ENCODE assay signal across 23 mouse cellular contexts in genomic region chr2:91630384-91630783, GRCm38 (mm10). TPM values are rescaled to one million over a fixed set of nuclear protein-coding genes. Genes with fewer than 3 reads are reported as not detected.
DNase-seq lines count a peak whose midpoint lies in the region; ATAC-seq and TF ChIP-seq lines count a peak whose summit lies in the region.
"Had no signal": no experiment of that assay in that cellular context is flagged by ENCODE, and none has a peak within 500 bp of the region (broad histone marks: within the 10 kb centered on the region; RNA-seq: fewer than 3 reads in every experiment).

No protein-coding gene starts in this region.

- H3K4me1 ChIP-seq in heart, embryonic 12.5 days (replicated peaks), result 0 out of 2 replicates have a peak, but pooled peaks cover 3% of the 10 kb centered on the region
- H3K4me1 ChIP-seq in testis, adult 2 months (ENCODE audit: control insufficient read depth, insufficient read depth, low read length), result peaks cover 9% of the 10 kb centered on the region
- H3K4me1 ChIP-seq: embryonic facial prominence, embryonic 13.5 days; embryonic facial prominence, embryonic 15.5 days; forebrain, embryonic 10.5 days; forebrain, embryonic 12.5 days had no signal

- no peak overlapping the region for H3K27ac ChIP-seq in heart, embryonic 12.5 days (ENCODE audit: poor library complexity, severe bottlenecking)
- H3K27ac ChIP-seq in testis, adult 2 months (ENCODE audit: control insufficient read depth, insufficient read depth, low read depth, low read length), result no peak overlapping the region; the same call in 1 of the 2 replicates
- H3K27ac ChIP-seq: embryonic facial prominence, embryonic 13.5 days; embryonic facial prominence, embryonic 15.5 days; forebrain, embryonic 10.5 days; forebrain, embryonic 12.5 days had no signal

- TF ChIP-seq CTCF in testis, adult 2 months (IDR thresholded peaks at IDR 0.05; ENCODE audit: control insufficient read depth, insufficient read depth, insufficient replicate concordance, low read depth, low read length), result no peak

- no peaks in the 10 kb centered on the region for H3K27me3 ChIP-seq in heart, embryonic 12.5 days (replicated peaks)
- no peaks in the 10 kb centered on the region for H3K27me3 ChIP-seq in testis, adult 2 months (ENCODE audit: control insufficient read depth, insufficient read depth, low read length)
- H3K27me3 ChIP-seq: embryonic facial prominence, embryonic 13.5 days; embryonic facial prominence, embryonic 15.5 days; forebrain, embryonic 12.5 days had no signal

- no peaks in the 10 kb centered on the region for H3K36me3 ChIP-seq in heart, embryonic 12.5 days
- H3K36me3 ChIP-seq in testis, adult 2 months (ENCODE audit: control insufficient read depth, insufficient read depth, low read length), result no peaks in the 10 kb centered on the region
- H3K36me3 ChIP-seq: embryonic facial prominence, embryonic 13.5 days; embryonic facial prominence, embryonic 15.5 days; forebrain, embryonic 10.5 days; forebrain, embryonic 12.5 days had no signal

- TF ChIP-seq POLR2A in testis, adult 2 months (IDR thresholded peaks at IDR 0.05; ENCODE audit: control insufficient read depth, low read depth, low read length), result no peak

- WGBS in heart, embryonic 12.5 days, result 88% methylated on average over 12 of the region's 12 CpGs

- DNase-seq in adrenal gland, adult 2 months, result peak; percentile 45
- DNase-seq in adrenal gland, adult 8-10 months, result no peak
- peak; percentile 85 for DNase-seq in heart, adult 11 months
- DNase-seq in testis, postnatal 14 days (ENCODE audit: low spot score), result no peak
- DNase-seq: B cell, adult 2 months; cerebellum, adult 11 months; cerebellum, adult 18-20 months; cerebellum, adult 8-10 months; cerebellum, adult 9-11 months; cerebellum, postnatal 14 days; cerebellum, postnatal 36 days; embryo, embryonic 11 days had no signal

- H3K9me3 ChIP-seq in heart, embryonic 12.5 days (replicated peaks), result no peaks in the 10 kb centered on the region
- H3K9me3 ChIP-seq: embryonic facial prominence, embryonic 13.5 days; embryonic facial prominence, embryonic 15.5 days; forebrain, embryonic 10.5 days; forebrain, embryonic 12.5 days had no signal

- no peak overlapping the region for H3K4me2 ChIP-seq in heart, embryonic 12.5 days
- H3K4me2 ChIP-seq: embryonic facial prominence, embryonic 13.5 days; embryonic facial prominence, embryonic 15.5 days; forebrain, embryonic 12.5 days had no signal

- no peak overlapping the region for H3K9ac ChIP-seq in heart, embryonic 12.5 days
- H3K9ac ChIP-seq: embryonic facial prominence, embryonic 13.5 days; embryonic facial prominence, embryonic 15.5 days; forebrain, embryonic 12.5 days had no signal

- no peak overlapping the region for H3K4me3 ChIP-seq in heart, embryonic 12.5 days
- H3K4me3 ChIP-seq in testis, adult 2 months (ENCODE audit: control insufficient read depth, low read depth, low read length), result peak overlapping the region; percentile 52
- H3K4me3 ChIP-seq: embryonic facial prominence, embryonic 13.5 days; embryonic facial prominence, embryonic 15.5 days; erythroblast, embryonic 14.5 days; forebrain, embryonic 10.5 days; forebrain, embryonic 12.5 days had no signal

- ATAC-seq in heart, embryonic 12.5 days (ENCODE audit: insufficient number of reproducible peaks, low FRiP score), result no peak
- ATAC-seq: CD4-positive, CD25-positive, alpha-beta regulatory T cell, adult 4 months; forebrain, embryonic 14.5 days; forebrain, embryonic 16.5 days had no signal

RNA-seq across cellular contexts. Expression of gene F2, which starts 5.8 kb away (rescaled TPM):
- 1 to 10 TPM in 1 of 2 experiments, under 1 TPM in 1; 0.38 to 2.9 TPM for total RNA-seq in adrenal gland, adult 2 months (2021)
- 1.2 TPM in 1 of 2 replicates, not detected in the other for polyA plus RNA-seq in adrenal gland, adult 2 months (2012; rRNA removed)
- under 1 TPM in 3 of 4 experiments, not detected in 1; 0.18 to 0.51 (median 0.46) TPM for total RNA-seq in adrenal gland, adult 8-10 months (2022)
- 0.60 and 2.2 TPM in 2 replicates for polyA plus RNA-seq in heart, embryonic 12.5 days (2016; fragmentation: Nextera tagmentation; extraction: Ambion mirVana)
- polyA plus RNA-seq in testis, adult 2 months (2012; rRNA removed), result 0.08 and 0.14 TPM in 2 replicates
- polyA plus RNA-seq: embryonic facial prominence, embryonic 11.5 days; forebrain, embryonic 10.5 days; forebrain, embryonic 16.5 days had no signal

RNA-seq across cellular contexts. Expression of gene Zfp408, which starts 19.2 kb away (rescaled TPM):
- total RNA-seq in adrenal gland, adult 2 months (2021), result 1 to 10 TPM; 8.0 to 9.6 TPM
- 18.9 and 20.5 TPM in 2 replicates for polyA plus RNA-seq in adrenal gland, adult 2 months (2012; rRNA removed)
- total RNA-seq in adrenal gland, adult 8-10 months (2022), result 10 to 100 TPM; 10.2 to 22.4 (median 15.1) TPM
- 6.1 and 6.9 TPM in 2 replicates for polyA plus RNA-seq in heart, embryonic 12.5 days (2016; fragmentation: Nextera tagmentation; extraction: Ambion mirVana)
- polyA plus RNA-seq in testis, adult 2 months (2012; rRNA removed), result 6.3 and 6.5 TPM in 2 replicates

RNA-seq across cellular contexts. Expression of gene Arhgap1, which starts 19.3 kb away (rescaled TPM):
- total RNA-seq in adrenal gland, adult 2 months (2021), result 10 to 100 TPM; 64.4 to 65.4 TPM
- 52.9 and 65.8 TPM in 2 replicates for polyA plus RNA-seq in adrenal gland, adult 2 months (2012; rRNA removed)
- total RNA-seq in adrenal gland, adult 8-10 months (2022), result 10 to 100 TPM; 64.3 to 82.4 (median 73.8) TPM
- 168 and 169 TPM in 2 replicates for polyA plus RNA-seq in heart, embryonic 12.5 days (2016; fragmentation: Nextera tagmentation; extraction: Ambion mirVana)
- 22.8 and 23.7 TPM in 2 replicates for polyA plus RNA-seq in testis, adult 2 months (2012; rRNA removed)

Comparison
In these comparisons a context has a peak if more than half of its experiments do, and no peak if none do; other contexts are left out.
1. DNase-seq: peak in adrenal gland, adult 2 months (single experiment) and heart, adult 11 months (single experiment); none in adrenal gland, adult 8-10 months (single experiment) and testis, postnatal 14 days (single experiment).